Mouse (Mus musculus): ENCODE results near the gene Lsm3.

Gene Lsm3

DNA sequence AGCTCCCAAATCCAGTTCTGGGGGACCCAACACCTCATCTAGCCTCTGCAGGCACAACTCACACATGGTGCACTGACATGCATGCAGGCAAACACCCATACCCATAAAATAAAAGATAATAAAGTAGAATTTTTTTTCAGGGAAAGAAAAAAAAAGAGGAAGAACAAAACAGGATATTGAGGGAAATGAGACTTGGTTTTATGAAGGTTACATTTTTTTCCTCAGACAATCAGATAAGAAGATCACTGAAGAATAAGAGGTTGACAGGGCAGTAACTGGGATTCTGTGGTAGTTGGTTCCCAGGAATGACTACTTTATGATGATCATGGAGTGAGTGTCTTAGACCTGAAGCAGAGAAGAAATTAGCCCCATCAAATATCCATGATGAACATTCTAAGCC lies 1.6 kb upstream of the Lsm3 start:
- DNase-seq, result no peak

DNA sequence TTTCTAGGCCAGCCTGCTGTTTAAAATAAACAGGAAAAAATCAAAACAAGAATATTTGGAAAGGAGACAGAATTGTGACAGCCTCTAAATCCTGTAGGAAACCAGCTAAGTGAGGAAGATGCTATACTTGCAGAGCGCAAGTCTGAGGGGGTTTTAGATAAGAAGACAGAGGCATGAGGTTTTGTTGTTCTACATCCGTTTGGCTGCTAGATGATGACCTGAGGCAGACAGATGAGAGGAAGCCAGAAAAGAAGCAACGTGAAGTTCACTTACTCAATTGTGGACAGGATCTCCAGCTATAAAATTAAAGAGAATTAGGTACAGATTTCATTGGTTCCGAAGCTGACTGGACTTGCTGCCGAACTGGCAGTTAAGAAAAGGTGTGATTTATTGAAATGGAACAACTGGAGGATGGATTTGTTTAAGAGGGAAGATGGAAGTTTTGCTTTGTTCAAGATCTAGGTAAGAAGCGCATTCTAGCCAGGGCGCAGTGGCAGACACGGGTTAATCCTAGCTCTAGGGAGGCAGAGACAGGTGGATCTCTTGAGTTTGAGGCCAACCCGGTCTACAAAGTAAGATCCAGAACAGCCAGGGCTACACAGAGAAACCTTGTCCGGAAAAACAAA lies 878 bp upstream of the Lsm3 start:
- no peak for DNase-seq

DNA sequence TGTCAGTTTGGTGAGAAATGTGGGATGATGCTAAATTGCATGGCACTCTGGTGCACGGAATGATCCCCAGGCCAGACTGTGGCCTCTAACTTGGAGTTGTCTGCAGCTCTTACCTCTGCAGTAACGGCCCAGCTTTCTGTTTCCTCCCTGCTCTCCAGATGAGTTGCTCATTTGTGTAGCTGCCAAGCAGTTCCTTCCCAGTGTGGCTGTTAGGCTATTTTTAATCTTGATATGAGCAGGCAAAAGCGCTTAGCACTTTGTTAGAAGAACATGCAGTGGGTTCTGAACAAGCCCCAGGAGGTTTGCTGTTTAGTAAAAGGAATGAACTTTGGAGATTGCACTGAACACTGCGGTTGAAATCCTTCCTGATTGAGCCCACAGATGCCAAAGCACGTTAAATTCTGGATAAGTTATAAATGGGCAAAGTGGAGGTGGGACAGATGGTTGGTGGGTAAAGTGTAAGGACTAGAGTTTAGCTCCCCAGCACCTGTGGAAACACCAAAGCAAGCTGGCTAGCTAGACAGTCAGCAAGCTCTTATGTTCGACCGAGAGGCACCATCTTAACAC lies 2.8 kb downstream of the Lsm3 start:
- no peak for DNase-seq

DNA sequence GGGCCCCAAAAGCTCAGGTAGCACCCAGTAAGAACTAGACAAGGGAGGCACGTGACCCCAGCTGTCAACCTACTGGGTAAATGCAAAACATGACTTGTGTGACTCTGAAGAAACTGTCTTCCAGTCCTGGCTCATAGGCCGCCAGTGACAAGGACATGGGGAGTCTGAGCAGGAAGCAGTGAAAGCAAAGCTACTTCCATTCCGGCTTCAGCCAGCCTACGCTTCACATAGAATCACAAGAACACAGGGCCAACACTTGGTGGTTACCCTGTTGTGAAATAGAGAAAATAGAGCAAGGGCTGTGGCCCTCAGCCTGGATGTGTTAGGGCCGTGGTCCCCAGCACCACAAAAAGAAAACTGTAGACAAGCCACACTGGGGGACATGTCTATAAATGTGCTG lies 7.1 kb downstream of the Lsm3 start:
- DNase-seq, result no peak

DNA sequence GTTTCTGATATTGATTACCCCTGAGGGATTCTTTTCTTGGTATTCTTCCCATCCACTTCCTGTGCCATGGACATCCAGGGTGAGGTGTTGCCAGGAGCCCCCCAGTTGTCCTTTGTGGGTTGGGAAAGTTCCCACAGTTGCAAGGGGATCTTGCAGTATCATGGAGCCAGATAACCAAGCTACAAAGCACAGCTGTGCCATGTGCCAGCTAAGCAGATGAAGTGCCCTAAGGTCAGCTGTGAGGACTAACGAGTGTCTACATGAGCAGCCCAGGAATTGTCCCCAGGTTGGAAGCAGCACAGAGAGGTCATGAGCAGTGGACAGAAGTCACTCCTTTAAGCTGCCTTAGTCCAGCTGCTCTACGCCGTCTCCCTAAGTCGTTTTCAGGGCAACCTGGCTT lies 9.8 kb downstream of the Lsm3 start:
- DNase-seq, result no peak

DNA sequence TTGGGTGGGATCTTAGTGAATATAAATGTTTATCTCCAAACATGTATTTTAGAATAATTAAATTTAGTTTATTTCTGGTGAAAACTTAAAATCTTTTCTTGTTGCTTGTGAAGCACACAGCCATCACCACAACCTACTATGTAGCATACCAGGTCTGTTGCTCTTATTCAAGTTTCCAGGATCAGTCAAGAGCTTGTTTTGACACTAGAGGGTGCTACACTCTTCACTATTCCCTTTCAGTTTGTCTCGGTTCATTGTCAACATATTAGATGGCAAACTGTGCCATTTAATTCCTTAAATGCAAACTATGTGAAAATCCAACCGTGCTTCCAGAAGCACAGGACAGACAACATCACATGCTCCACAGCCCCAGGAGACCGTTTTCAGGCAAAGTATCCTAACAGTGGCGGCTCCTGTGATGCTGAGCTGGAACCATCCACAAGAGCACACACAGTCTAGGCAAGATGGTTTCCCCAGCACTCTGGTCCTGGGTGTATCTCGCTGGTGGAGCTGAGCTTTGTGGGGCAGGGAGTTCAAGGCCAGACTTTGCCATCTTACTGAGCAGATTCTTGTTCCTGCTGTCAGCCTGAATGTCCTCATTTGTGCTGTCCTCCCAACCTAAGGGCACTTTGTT lies 11.6 kb downstream of the Lsm3 start:
- DNase-seq, result no peak

DNA sequence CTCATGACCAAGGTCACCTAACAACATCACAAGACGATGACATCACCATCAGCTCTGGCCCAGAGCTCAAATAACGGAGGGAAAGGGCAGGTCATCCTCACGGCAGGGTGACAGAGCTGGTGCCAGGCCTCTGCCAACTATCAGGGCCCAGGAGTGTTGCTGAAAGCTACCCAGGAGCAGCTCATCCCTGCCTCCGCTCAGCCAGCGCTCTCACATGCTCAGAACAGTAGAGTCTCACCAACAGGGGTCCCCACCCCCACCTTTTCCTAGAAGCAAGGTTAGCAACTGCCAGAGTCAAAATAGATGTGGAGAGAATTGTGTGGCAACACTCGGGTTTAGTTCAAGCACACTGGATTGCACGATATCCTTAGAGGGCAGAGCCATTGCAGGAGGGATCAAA lies 12.5 kb downstream of the Lsm3 start:
- no peak for DNase-seq

DNA sequence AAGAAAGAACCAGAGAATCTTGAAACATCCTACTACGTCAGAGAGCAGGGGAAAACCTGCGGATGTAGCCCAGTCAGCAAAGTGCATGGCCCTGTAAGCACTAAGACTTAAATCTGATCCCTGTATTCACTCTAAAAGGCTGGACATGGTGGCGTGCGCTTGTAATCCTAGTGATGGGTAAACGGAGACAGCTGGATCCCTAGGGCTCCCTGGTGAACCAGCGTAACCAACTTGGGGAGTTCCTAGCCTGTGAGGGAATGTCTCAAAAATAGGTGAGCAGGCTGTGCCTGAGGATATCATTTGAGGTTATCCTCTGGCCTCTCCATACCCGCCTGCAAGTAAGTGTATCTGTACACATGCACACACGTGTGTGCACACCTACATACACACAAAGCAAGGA lies 14.9 kb downstream of the Lsm3 start:
- DNase-seq, result no peak

DNA sequence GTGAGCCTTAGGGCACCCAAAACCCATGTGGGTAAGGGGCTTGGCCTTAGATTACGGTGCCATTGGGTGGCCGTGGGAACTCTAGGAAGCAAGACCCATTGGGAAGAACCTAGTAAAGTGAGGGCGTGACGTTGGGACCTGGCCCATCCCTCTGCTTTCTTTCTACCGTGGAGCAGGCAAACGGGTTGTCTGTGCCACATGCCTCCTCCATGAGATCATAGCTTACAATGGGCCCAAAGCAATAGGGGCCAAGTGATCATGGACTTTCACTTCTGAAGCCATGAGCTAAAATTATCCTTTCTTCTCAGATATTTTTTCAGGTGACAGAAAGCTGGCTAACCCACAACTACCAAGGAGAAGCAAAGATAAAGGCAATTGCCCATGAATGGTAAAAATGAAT lies 15.5 kb downstream of the Lsm3 start:
- DNase-seq, result no peak

DNA sequence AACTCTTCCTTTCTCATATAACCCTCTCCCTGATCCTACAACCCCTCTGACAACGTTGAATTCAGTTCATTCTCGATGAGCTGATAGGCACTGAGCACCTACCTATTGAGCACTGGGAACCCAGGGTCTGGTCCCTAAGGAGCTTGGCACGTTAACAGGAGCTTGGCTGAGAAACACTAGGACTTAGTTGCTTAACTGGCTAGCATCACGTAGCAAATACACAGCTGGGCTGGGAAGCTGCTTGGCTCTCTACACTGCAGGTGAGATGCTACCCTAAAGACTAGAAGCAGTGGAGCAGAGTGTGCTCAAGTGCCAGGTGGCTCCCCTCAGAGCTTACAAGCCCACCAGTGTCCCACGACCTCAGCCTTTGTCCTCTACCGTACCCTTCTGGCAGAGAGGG lies 16.9 kb downstream of the Lsm3 start:
- DNase-seq, result no peak

DNA sequence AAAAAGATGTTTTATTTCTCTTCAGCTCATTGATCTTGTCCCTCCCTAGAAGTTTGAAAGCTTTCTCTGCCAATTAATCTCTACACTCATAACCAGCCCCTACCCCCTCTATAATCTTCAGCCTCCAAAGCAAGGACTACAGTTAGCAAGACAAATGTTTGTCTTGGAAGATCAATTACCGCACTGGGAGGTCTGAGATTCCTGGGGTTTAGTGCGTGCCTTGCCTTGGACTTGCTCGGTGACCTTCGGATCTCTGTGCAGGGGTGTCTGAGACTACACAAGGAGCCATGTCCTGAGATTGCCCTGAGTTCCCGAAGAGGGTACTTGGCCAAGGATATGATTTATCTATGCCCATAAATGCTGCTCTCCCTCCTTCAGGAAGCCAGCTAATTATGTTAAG lies 17.6 kb downstream of the Lsm3 start:
- no peak for DNase-seq

DNA sequence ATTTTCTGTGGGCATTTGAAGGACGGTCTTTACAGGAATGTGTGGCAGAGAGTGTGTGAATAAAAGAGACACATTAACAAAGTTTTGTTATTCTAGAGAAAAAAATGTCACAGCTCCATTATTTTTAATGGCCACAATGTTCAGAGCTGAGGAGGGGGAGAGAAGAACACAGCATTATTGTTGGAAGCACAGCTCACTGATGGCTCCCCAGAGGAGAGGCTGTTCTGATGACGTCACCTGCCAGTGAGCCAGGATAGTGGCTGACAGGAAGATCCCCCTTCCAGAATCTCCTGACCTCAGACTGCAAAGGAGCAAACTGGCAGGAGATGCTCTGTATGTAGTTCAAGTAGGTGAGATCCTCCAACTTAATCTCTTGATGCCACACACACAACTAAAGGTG lies 18.0 kb downstream of the Lsm3 start:
- DNase-seq, result no peak

DNA sequence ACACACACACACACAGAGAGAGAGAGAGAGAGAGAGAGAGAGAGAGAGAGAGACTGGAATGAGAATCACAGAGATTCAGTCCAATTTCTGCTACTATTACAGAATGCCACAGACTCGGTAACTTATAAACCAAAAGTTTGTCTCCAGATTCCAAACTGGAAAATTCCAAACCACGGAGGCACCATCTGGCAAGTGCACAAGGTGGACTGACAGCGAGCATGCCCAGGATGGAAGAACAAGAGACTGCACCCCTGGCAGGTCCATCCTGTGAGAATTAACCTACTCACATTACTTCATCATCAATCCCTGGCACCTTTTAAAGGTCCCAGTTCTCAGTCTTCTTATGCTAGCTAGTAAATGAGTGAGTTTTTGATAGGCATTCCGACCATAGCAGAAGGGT lies 18.5 kb downstream of the Lsm3 start:
- DNase-seq, result no peak

DNA sequence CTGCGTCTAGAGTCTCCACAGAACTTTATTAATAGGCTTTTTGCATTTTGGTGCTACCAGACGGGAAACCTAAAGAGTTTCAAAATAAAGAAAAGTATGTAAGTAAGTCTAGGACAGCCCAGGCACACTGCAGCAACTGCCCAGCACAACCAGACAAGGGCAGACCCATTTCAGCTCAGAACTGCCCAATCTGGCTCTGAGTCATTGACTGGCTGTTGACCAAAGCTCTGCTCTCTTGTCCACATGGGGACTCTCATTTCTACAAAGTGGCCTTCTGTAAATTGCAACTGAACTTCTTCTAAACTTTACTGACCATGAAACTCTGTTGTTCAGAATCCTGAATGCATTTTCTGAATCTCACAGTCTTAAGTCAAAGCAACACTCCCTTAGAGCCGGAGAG lies 19.5 kb downstream of the Lsm3 start:
- no peak for DNase-seq

DNA sequence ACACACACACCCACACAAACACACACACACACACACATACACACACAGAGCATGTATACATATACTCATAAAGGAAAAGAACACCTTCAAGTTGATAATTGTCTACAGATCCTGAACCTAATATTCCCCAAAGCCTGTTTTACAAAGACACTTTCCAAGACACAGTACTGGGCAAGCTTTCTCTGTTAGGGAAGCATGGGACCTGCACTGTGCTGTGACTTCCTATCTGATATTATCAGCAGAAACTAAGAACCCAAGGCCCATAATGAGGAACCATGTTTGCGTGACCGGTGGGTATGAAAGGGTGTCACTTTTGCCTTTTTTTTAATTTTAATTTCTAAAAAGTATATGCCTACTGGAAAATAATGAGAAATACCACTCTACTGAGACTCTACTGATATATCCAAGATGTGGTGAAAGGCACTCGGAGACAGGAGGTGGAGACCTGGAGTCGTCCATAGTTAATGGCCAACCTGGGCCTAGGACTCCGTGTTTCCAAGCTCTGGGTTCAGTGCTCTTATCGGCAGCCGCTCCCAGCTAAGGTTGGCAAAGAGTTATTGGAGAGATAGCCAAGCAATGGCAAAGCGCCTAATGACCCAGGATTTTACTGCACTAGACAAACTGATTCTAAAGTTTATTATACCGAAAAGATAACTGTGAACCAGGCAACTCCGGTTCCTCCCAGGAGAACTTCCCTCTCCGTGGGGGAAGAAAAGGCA lies 20.5 kb downstream of the Lsm3 start:
- DNase-seq, result no peak

DNA sequence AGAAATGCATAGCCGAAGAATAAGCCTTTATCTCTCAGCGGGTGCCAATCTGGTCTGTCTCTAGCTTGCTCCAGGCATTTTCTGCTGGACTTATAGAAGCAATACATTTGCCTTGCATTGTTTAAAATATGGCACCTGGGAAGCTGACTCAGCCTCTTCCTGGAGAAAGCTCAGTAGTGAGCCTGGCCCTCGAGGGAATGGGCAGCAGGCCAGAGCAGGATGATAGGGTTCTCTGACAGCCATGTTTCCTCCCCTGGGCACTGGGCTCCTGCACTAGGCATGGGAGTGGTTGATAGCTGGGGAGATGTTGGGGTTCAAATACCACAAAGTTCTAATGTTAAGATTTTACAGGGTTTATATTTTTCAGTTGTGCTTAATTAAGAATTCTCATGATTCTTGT lies 25.5 kb downstream of the Lsm3 start:
- DNase-seq, result no peak

DNA sequence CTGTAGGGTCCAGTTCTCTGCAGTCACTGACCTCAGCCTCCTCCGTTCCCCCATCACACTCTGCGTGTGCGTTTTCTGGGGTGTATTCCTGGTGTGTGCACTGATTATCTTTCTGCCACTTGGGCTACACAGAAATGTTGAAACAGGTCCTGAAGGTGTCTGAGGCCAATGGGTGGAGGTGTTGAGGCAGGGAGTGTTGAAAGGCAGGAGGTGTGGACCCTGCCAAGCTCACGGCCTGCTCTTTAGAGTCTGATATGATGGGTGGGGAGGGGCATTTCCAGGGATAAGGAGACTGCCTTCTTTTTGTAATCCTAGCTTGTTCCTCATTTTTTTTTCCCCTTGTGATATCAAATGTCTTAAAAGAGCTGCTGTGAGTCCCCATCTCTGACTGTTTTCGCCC lies 27.3 kb downstream of the Lsm3 start:
- DNase-seq, result no peak

DNA sequence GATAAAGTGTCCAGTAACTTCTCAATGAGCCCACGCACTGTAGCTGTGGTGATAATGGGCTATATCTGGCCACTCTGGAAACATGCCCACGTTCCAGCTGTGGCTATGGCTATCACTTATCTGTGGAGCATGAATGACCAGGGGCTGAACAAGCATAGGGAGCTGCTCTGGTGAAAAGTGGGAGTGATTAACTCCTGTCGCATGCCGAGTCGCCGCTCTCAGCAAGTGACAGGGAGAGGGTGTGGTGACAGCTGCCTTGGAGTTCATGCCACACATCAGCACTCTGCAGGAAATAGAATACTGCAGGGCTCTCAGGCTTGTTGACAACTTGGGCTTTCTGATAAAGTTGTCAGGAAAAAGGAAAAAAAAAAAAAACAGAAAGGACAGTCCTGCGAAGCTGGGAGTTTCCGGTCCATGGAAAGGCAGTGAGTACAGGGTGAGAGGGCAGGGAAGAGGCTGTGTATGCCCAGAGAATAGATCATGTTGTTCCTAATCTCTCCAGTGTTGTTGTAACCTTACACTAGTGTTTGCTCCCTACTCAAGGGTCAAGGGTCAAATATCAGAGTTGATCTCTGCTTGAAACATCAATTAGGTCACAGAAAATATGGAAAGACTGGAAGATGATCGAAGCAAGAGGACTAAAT lies 30.6 kb downstream of the Lsm3 start:
- no peak for DNase-seq

DNA sequence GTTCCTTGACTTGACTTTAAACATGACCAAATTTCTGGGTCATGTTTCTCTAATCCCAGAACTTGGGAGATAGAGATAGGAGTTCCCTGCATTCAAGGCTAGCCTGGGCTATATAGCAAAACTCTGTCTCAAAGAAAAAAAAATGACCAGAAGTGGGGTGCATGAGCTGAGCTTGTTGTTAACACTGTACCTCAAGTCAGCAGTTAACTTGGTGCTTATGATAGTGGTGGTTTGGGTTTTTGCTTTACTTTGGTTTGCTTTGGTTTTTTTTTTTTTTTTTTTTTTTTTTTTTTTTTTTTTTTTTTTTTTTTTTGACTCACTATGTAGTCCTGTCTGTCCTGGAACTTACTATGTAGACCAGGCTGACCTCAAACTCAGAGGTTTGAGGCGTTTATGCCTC lies 31.6 kb downstream of the Lsm3 start:
- DNase-seq, result no peak

DNA sequence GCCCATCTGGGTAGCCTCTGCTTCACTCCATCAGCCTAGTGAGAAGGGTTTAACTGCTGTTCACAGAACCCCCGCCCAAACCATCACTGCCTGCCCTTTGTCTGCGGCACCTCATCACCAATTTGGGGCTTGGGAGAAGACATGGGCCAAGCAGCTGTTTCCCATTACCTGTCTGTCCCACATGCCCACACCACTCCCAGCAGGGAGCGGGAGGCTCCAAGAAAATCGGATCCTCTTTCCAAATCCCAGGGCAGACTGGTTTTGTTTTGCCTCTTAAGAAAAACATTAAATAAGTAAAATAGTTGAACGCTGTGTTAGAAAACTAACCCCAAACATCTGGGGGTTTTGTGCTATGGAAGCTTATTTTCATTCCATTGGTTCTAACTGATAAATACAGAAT lies 33.9 kb downstream of the Lsm3 start:
- no peak for DNase-seq

DNA sequence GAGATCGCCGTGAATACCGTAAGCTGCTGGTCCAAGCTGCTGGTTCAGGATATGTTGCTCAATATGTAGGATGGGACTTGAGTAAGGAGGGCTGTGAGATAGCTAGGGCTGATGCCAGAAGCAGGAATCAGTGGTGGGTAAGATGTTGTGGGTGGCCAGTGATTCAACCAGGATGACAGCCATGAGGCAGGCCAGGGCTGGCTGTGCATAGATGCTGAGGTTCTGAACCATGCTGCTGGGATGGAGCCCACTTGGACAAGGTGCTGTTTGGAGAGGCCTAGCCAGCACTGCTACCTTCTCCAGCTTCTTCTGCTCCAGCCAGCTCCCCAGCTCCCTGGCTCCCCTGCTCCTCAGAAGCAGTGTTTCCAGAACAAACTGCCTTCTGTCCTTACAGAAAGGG lies 35.9 kb downstream of the Lsm3 start:
- DNase-seq, result no peak

DNA sequence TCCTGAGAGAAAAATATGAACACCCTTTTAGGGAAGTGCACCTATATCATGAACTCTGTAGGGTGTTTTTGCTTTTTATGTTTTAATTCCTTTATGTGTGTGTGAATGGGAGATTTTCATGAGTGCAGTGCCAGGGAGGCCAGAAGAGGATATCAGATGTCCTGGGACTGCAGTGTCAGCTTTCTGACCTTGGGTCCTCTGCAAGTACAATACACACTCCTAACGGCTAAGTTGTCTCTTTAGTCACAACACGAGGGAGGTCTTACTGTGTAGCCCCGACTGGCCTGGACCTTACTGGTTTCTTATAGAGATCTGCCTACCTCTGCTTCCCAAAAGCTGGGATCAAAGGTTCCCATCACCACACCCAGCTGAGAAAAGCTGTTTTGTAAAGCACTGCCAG lies 37.0 kb downstream of the Lsm3 start:
- DNase-seq, result no peak

DNA sequence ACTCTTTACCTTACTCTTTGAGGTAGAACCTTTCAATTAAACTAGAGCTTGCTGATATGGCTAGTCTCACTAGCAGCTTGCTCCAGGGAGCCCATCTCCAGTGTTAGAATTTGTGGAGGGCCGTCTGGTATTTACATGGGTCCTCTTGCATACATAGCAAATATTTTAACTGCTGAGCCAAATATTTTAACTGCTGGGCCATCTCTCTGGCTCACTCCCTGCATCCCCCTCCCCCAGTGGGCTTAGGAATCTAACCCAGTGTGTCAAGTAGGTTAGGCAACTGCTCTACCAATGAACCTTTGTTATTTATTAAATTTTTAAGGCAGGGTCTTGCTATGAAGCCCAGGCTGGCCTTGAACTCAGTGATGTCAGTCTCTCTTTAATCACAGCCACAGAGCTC lies 42.8 kb downstream of the Lsm3 start:
- DNase-seq, result no peak

DNA sequence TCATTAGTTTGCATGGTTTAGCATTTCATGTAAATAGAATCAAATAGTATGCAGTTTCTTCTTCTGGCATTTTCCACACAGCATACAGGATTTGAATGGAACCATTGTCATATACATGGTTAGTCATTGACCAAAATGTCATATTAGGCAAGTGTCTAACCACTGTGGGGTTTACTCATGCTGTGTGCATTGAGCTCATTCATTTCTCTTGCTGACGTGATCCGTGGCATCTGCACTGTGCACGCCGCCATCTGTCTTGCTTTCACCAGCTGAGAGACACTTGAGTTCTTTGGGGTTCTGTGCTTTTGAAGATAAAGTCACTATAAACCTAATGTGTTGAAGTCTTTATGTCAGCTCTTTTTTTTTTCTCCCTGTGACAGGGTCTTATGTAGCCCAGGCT lies 43.6 kb downstream of the Lsm3 start:
- DNase-seq, result no peak
